Mouse (Mus musculus) frontal cortex, postnatal 10 days (tissue): ENCODE measurements around the gene Mak.
A peak's percentile ranks its signal among the peaks of the same experiment; 100 is the strongest.

ENCODE experiments used
- DNase-seq, 2 experiments: peaks; one replicate each; pipeline ENCODE4 v3.0.0; 2022; ENCODE audit warnings: low spot score in 2 of 2, mixed read lengths in 1 of 2

Mak gene

DNA sequence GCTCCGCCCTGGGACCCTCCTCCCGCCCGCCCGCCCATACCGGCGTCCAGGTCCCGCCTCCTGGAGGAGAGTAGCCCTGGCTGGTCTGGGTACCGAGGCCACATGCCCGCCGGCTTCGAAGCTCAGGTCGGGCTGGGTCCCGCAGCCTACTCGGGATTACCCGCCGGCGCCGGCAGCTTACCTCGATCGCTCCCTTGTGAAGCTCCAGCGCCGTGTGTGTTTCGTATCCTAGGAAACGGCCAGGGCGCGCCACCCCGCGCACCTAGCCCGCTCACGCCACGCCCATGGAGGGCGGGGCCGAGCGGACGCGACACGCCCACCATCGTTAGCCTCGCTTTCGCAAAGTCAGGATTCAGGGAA lies at the start of gene Mak:
Gene Mak, minus strand, starts transcription at position 286 of the 360 bp plus-strand sequence.
- DNase-seq: peak; percentile 45 to 62

DNA sequence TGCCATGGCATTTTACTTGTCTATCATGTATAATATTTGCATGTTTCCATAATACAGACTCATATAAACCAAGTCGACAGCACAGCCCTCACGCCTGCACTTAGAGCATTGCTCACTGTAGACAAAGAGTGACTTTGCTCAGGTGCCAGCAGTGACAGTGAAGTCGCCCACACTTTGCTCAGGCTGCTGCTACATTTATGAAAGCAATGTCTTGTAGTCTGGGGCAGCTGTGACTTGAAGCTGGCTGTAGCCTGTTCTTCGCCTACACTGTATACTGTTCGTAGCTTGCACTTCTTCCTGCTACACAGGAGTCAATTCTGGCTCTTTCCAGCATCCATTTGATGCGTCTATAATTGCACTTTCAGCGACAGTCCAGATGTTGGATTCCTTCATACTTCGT lies 49.6 kb upstream of the Mak start:
- peak in 1 of 2 experiments; percentile 6 for DNase-seq

DNA sequence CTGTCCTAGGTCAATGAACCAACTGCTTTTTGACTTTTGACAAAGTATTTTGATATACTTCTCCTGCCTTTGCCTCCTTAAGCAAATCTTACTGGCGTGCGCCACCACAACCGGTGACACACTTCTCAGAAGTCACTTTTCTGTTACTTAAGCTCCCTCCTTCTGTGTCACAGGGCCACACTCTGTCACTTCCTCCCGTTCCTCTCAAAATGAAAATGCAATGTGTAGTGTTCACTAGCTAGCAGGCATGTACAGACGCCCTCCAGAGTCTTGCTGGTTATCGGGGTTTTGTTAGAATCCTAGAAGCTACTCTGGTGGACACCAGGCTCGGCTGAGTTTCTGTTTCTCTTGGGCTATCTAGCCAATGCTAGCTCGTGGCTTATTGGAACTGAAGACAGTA lies 48.8 kb upstream of the Mak start:
- DNase-seq: no peak

DNA sequence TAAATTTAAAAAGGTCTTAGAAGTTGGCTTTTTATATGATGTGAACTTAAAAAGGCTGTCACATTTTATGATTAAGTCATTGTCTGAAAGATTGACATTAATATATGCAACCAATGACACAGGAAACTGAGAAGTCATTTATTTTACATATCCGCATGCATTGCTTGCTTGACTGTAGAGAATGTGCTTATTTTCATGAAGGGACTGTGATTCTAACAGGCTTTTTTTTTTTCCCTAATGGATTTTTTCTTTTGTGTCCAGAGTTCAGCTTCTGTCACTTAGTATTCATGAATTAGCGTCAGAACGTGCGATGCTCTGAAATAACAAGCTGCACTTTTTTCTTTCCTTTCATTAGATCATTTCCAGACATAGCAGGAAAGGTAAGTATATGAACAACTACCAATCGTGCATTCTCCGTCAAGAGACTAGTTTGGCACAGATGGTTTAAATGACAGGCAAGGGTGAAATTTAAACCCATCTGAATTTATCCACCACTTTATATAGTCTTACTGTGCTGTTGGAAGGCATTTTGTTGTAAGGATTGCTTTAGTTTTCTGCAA lies 44.2 kb upstream of the Mak start:
- DNase-seq: no peak

DNA sequence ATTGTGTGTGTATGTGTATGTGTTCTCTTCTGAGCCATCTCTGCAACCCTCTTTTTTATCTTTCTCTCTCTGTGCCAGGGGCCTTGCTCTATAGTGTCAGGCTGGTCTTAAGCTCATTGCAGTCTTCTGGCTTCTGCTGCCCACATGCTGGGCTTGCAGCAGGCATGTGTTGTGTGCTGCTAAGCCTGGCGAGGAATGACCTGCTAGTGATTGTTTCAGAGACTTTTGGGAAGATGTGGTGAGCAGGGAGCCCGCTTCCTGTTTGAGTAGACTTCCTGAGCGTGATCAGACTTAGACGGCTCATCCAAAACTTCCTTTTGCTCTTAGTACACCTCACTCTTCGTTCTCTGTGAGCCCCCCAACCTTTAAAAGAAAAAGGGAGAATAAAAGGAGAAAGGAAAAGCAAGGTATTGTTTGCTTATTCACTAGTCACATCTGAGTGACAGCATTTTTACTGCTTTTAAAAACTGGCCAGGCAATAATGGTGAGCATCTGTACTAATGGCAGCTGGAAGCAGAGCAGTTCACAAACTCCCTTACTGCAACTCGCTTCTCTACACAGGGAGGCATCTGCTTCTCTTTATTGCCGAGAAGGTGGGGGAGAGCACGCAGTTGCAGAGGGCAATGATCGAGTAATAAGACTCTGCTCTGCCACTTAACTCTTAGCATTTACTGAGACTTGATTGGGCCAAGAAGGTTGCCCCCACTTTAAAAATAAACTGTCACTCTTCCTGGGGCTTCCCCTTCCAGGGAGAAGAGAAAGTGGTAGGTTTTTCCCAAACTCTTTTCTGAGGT lies 39.8 kb upstream of the Mak start:
- no peak for DNase-seq

DNA sequence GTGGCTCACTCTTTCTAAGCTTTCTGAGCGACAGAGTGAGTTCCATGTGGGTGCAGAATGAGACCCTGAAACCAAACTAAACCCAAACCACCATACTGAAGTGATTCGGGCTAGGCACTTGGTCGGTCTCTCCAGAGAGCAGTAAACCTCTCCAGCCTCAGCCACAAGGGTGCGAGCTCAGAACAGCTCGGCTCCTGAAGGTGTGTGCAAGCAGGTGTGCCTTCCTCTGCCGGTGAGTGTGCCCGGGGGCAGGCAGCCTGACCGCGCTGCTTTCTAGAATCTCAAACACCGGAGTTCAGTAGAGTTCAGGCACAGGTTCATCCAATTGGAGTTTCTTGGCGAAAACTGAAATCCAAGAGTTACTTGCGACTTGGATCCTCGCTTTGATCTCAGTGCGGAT lies 34.4 kb upstream of the Mak start, which contains the start of gene Sycp2l:
Gene Sycp2l, plus strand, starts transcription at position 368 of the 400 bp plus-strand sequence.
- DNase-seq: no peak

DNA sequence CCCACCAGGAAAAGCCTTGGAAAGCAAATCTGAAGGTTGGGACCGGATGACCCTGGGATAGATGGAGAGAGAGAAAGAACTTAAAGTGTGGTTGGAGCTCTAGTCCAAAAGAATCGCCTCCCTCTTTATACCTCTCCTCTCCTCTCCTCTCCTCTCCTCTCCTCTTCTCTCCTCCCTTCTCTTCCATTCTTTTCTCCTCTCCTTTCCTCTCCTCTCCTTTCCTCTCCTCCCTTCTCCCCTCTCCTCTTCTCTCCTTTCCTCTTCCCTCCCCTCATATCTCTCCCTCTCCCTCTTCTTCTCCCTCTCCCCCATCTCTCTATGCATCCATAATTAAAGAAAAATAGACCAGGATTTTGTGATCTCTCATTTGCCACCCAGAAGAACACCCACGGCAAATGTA lies 31.4 kb upstream of the Mak start, which contains the start of gene Gcm2:
Gene Gcm2, minus strand, starts transcription at position 101 of the 400 bp plus-strand sequence.
- DNase-seq: no peak

DNA sequence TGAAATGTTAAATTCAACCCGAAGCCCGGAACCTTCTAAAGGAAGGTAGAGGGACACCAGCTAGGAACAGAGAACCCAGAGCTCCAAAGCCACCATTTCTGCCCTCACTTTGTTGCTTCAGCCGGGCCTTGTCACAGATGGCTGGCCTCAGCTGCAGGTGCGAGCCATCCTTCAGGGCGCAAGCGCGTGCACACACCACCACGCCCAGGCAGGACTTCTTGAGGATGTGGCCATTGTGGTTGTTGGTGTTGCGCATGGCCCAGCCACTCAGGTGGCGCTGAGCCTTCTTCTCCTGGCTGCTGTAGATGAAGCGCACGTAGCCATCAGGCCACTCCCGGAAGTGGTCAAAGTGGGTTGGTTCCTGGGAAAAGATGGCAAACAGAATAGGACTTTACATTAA lies 26.0 kb upstream of the Mak start:
- no peak for DNase-seq

DNA sequence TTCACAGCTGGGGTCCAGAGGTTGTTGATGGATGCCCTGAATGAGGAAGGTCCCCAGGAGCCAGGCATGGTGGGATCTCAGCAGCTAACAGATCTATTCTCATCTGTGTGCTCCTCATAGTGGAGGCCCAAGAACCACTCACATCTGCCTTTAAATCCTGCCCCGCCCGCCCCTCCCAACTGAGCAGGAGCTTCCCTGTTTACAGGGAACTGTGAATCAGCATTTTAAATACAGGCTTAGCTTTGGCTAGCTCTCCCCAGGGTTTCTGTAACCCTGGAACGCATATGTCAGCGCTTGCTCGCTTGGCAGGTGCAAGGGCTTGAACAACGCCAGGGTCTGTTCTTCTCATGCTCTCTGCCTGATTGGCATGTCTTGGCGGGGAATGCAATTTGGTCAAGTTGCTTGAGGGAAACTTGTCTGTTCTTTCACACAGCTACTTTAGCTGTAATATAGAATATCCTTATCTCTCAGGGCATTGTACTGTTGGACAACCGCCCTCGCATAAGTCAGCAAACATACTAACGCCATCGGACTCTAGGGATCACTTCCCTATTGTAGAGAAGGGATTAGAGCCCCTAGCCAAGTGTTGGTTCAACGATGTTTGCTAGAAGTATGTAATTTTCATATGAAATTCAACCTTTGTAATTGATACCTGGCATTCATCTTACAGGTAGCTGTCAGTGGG lies 24.5 kb upstream of the Mak start:
- DNase-seq: no peak

DNA sequence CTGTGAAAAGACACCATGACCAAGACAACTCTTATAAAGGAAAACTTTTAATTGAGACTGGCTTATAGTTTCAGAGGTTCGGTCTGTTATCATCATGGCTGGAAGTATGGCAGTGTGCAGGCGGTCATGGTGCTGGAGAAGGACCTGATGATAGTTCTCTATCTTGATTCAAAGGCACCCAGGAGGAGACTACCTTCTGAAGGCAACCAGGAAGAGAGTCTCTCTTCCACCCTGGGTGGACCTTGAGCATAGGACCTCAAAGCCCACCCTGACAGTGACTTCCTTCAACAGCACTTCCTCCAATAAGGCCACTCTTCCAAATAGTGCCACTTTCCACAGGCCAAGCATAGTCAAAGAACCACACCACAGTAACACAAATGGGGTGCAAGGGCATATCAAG lies 20.5 kb upstream of the Mak start:
- DNase-seq: no peak

DNA sequence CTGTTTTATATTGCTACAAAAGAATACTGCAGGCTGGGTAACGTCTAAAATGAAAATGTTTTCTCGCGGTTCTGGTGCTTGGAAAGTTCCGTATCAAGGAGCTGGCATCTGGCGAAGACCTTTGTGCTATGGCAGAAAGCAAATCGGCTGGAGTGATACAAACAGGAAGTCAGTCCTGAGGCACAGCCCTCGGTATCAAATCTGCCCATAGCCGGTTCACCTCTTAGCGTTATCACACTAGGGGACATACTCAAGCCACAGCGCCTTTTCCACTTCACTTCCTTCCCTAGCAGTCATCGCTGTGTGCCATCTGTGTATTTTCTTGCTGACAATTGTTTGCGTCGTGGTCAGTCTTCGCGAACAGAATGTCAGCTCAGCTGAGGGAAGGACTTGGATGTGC lies 18.8 kb upstream of the Mak start:
- no peak for DNase-seq

DNA sequence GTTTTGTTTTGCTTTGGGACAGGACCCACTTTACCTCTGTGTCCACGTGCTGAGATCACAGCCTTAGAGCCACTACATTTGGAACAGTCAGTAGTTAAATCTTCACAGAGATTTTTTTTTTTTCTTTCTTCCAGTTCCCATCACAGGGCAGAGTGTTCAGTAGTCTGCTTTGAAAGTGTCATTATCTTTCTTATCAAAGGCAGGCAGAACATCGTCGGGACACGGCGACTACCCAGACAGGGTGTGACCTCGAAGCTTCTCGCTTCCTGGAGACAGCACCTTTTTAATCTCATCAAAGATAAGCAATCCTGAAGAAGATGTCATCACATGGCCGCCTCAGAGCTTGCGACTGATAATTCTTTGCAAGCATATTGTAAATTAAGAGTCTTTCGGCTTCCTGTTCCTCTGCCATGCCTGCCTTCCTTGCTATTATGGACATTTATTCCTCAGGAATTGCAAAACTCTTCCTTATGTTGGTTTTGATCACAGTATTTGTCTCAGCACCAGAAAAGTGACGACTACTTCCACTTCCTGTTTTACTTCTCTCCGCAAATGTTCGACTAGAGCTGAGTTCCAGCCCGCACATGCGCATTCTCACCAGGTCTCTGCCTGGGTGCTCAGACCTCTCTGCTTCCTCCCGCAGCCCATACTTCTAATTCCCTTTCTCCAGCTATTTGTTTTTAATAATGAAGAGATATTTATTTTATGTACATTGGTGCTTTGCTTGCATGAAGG lies 18.0 kb upstream of the Mak start:
- no peak for DNase-seq

DNA sequence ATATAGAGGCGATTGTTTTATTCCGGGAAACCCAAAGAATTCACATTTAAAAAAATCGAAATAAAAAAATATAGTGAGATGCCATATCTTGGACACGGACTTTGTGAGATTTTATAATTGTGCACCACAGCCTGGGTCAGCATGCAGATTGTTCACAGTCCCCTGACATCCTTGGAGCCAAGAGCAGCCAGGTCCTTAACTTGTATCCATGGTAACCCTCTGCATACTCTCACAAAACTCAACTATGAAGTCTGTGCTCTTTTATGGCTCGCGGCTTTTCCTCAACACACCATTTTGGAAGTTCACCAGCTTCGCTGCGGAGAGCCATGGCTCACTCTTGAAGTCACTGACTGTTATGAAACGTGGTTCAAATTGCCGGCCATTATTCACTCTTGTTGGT lies 14.7 kb upstream of the Mak start:
- no peak for DNase-seq

DNA sequence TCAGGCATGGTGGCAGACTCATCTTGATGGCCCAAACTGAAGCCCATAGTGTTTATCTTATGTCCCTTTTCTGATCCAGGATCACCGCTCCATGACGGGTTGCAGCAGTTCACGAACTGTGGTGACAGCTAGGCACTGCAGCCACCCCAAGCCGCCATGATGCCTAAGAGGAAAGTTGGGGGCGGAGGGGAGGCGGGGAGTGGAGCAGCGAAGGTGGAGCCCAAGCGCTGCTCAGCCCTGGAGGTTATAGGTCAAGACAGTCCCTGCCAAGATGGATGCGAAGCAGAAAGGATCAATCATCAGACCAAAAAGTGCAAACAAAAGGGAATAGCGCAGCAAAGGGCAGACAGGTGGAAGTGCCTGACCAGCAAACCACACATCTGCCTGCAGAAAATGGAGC lies 11.8 kb upstream of the Mak start:
- no peak for DNase-seq

DNA sequence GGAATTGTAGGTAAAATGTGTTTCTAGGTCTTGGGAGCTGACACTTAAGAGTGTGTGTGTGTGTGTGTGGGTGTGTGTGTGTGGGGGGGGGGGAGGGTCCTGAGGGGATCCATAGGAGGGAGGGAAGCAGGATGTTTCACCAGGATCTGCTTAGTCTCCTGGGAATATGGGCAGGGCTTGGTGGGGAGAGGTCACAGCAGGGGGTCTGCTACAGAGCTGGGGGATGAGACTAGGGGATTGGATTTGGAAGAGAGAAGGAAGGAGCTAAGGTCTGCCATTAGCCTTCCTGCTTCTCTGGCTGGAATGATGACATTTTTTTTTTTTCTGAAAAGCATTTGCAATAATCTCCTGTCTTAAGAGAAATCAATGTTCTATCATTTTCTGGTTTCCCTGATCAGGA lies 9.2 kb upstream of the Mak start:
- no peak for DNase-seq

DNA sequence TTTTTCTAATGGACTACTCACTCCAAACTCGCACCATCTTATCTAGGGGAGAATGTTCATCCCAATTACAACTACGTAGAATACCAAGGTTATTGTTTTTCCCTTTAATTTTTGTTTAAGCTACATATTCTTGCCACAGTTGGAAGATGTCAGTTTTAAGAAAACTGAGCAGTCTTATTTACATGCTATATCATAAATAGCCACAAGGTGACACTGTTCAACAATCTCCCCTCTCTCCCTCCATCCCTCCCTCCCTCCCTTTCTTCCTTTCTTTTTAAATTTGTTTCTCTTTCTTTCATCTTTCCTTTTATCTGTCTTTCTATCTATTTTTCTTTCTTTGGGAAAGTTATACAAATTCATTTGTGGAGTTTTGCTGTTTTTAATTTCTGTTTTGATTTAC lies 5.6 kb upstream of the Mak start:
- no peak for DNase-seq

DNA sequence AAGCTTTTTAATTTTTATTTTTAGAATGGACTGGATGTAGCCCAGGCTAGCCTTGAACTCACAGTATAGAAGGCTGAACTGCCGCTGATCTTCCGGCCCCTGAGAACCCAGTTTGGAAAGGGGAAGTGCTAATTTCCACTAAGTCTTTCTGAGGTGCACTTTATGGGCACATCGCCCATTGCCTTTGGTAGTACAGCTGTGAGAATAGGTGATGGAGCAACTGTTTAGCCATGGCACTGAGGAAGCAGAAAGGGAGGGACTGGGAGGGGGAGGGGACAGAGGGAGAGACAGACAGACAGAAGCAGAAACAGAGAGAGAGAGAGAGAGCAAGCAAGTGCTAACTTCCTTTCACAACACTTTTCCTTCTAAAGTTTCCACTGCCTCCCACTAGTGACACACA lies 5.0 kb upstream of the Mak start:
- no peak for DNase-seq

DNA sequence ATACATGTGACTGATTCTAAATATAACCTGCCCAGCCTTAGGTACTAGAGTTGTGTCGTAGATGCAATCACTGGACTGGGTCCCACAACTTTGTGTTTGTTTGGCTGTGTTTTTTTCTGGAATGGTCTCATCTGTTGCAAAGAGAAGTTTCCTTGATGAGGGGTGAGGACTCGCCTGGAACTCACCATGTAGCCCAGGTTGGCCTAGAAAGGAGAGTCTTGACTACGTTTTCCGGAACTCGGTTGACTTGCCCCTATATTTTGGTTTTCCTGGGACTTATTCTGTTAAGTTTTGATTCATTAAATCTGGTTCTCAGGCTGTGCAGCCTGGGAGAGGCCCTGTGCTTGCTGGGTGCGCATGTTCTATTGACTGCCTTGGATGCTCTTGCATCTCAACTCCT lies 1.2 kb upstream of the Mak start:
- DNase-seq: no peak

DNA sequence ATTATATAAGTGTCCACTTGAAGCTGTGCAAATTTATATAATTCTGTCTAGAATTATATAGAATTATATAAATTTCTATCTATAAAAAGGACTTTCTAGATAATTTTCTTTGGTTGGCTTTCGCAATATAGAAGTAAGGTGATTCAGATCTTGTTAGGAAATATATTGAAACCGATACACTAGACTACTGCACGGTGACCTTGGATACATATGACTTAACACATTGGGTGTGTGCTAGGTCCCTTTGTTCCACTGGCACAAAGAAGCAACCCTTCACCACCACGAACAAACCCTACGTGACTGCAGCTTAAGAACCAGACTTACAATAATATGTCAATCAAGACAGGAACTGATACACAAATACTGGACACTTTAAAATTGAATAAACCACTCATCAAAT lies 353 bp upstream of the Mak start:
- DNase-seq: no peak

DNA sequence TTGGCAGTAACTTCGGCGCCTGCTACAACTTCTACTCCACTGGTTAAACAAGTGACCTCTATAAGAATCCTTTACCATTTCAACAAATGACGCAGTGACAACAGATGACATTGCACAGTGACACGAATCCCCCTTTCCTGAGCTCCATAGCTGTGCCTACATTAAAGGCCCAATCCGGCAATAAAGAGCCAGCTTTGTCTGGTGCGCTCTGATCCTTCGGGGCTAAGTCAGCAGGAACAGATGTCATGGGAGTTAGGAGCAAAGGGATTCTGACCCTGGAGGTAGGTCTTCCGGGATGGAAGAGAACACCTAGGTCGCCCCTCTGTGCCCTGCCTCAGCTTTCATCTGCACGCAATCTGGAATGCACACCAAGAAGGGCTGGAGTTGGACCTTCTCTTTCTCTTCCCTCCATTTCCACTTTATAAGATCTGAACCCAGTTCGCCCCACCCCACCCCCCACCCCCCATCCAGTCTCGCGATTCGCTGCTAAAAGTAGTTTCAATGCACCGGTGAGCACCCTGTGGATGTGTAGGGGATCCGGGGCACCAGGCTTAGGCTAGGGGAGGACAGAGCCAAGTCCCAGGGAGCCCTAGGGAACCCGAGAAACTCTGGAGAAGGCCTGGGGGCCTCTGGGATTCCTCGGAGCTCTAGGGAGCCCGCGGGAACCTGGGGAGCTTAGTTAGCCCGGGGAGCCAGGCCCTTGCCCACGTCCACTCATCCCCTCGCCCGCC lies 651 bp downstream of the Mak start:
- peak in 1 of 2 experiments; percentile 13 for DNase-seq

DNA sequence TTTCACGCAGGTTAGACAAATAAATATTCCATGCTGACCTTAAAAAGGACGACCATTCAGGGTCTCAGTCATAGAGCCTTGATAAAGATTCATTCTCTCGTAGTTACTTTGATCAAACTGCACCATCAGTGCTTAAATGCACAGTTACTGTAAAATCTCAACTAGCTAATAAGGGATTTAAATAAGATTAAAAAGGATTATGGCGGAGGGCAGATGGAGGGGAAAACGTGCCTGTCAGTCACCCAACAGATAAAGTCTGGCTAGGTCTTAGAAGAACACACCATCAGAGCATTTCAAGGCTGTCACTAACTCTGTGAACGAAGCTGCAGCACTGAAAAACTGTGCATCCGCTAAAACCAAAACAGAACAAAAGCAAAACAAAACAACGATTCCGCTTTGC lies 1.6 kb downstream of the Mak start:
- DNase-seq: no peak

DNA sequence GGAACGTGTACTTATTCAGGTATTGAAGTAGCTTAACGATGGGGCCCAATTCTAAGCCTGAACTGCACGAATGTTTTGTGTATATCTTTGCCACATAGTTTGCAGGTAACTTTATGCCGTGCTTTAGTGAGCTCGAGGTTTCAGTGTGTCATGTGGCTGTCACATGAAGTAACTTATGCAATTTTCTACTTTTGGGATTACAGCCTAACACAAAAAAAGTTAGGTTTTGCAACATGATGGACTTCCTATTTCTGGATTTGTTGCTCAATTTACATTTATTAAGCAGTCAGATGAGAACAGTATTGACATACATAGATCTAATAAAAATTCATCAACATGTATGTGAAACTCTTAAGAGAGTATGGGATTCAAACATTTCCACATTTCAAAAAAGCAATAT lies 5.7 kb downstream of the Mak start:
- DNase-seq: no peak
